In genomic region chrX:19489731-19490130, GRCm38 (mm10) we compare ENCODE assay signal across 24 mouse cellular contexts. TPM values are rescaled to one million over a fixed set of nuclear protein-coding genes. Genes with fewer than 3 reads are reported as not detected.
"Had no signal": no experiment of that assay in that cellular context is flagged by ENCODE, and none has a peak within 500 bp of the region (broad histone marks: within the 10 kb centered on the region; RNA-seq: fewer than 3 reads in every experiment).

No protein-coding gene starts in this region.

- H3K9me3 ChIP-seq: midbrain, embryonic 10.5 days; midbrain, embryonic 12.5 days; neural tube, embryonic 13.5 days; neural tube, embryonic 15.5 days had no signal

- H3K9ac ChIP-seq: lung, embryonic 14.5 days; midbrain, embryonic 12.5 days; neural tube, embryonic 13.5 days; neural tube, embryonic 15.5 days had no signal

- H3K36me3 ChIP-seq: midbrain, embryonic 10.5 days; midbrain, embryonic 12.5 days; neural tube, embryonic 13.5 days; neural tube, embryonic 15.5 days had no signal

- H3K27ac ChIP-seq: midbrain, embryonic 10.5 days; midbrain, embryonic 12.5 days; neural tube, embryonic 13.5 days; neural tube, embryonic 15.5 days had no signal

- H3K4me3 ChIP-seq: midbrain, embryonic 10.5 days; midbrain, embryonic 12.5 days; myocyte; neural tube, embryonic 13.5 days; neural tube, embryonic 15.5 days had no signal

- ATAC-seq: midbrain, embryonic 16.5 days had no signal

- H3K4me1 ChIP-seq: midbrain, embryonic 10.5 days; midbrain, embryonic 12.5 days; neural tube, embryonic 13.5 days; neural tube, embryonic 15.5 days had no signal

- DNase-seq: lung, embryonic 14.5 days; lung, postnatal 10 days; lung, postnatal 4 days; midbrain, embryonic 14.5 days; retina, postnatal 1 day; right cerebral cortex, adult 18-20 months; right cerebral cortex, postnatal 25 days; right cerebral cortex, postnatal 4 days; spleen, adult 18-20 months; thymus, adult 18-20 months; thymus, postnatal 14 days; thymus, postnatal 36 days had no signal

- H3K27me3 ChIP-seq: midbrain, embryonic 12.5 days; neural tube, embryonic 13.5 days; neural tube, embryonic 15.5 days had no signal

- H3K4me2 ChIP-seq: lung, embryonic 14.5 days; midbrain, embryonic 12.5 days; neural tube, embryonic 13.5 days; neural tube, embryonic 15.5 days had no signal

RNA-seq across cellular contexts. Expression of gene Tex13c3, which starts 8.6 kb away (rescaled TPM):
- polyA plus RNA-seq: lung, embryonic 14.5 days; lung, embryonic 16.5 days; midbrain, embryonic 10.5 days; midbrain, embryonic 12.5 days; midbrain, embryonic 14.5 days; midbrain, embryonic 16.5 days; myocyte; neural tube, embryonic 11.5 days; neural tube, embryonic 13.5 days; neural tube, embryonic 15.5 days; small intestine, adult 2 months; stomach, embryonic 14.5 days; stomach, embryonic 16.5 days; thymus, postnatal 0 days had no signal
